Mouse (Mus musculus) testis, postnatal 10 days (tissue): Measurements from ENCODE around the gene Tapbpl.
"Not testable (repeated sequence)": the region's sequence is repeated elsewhere in the genome, so short reads cannot be mapped to it uniquely, and the experiment has no call there.

Source experiments
- DNase-seq: peaks from one replicate; pipeline ENCODE4 v3.0.0; 2021; ENCODE audit warnings: low spot score

The Tapbpl gene

DNA sequence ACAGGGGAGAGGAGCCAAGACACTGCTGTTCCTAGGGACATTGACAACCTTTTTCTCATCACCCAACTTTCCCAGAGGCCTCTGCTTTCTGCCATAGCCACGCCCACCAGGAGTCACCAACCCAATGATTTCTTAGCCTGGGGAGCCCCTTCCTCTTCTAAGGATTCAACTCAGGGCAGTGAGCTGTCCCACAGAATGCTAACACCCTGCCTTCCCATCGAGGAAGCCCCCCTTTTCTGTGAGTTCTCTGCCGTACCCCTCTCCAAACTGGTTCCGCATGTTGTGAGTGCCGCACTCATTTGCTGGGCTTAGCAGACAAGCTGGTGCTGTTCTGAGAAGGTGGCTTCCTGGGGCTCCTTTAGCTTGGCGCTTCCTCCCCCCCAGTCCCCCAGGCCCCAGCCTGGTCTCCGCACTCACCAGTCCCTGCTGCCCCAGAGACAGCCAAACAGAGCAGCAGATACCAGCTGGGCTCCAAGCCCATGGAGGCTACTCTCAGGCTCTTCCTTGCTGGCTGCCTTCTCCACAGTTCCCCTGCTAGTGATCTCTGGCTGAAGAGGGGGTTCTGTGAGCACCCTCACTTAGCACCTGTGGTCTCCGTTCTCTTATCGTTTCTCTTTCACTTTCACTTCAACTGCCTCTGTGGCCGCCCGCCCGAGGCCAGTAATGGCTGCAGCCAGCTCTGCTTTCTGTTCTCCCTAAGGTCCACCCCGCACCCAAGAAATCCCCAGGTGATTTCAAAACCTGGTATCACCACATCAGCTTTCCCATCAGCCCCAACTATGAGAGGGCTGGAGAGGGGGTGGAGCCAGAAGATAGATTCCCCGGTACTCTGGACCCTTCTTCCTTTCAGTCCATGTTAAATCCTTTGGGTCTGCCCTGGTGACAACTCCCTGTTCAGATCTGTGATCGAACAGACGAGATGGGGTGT lies at the start of gene Tapbpl:
TSS of gene Tapbpl (minus strand) at position 744 of the 928 bp plus-strand sequence.
- DNase-seq, result peak; percentile 78

DNA sequence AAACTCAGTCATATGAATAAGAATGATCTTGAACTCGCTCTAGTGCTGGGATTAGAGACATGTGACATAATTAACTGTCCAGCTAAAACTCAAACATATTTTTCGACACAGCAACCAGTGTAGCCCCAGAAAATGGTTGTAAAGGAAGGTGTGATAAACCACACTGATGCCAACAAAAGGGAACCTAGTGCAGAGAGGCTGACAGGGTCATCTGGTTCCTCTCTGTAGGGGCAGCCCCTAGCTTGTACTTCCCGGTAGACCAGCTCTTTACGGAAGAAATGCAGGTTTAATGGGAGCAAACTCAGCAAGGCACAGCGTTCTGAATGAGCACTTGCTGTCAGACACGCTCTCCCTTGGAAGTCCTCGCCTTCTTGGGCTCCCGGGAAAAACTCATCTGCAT lies 48.1 kb upstream of the Tapbpl start:
- DNase-seq, result no peak

DNA sequence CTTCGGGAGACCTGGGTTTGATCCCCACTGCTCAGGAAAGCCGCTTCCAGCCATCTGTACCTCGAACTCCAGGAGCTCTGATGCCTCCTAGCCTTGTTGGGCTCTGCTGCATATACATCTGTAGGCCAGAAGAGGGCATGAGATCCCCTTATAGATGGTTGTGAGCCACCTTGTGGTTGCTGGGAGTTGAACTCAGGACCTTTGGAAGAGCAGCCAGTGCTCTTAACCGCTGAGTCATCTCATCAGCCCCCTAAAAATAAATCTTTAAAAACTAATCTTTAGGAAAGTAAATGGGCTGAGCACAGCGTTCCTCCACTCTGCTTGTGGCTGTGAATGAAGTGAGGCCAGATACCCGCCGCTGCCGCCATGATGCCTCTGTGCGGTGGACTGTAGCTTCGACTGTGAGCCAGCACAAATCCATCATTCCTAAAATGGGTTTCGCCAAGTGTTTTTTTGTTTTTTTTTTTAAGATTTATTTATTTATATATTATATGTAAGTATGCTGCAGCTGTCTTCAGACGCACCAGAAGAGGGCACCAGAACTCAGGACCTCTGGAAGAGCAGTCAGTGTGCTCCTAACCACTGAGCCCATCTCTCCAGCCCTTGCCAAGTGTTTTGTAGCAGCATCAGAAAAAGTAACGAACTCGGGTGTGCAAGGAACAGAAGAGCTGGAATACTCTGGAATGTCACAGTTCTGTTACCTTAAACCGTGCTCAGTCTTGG lies 43.3 kb upstream of the Tapbpl start:
- peak; percentile 65 for DNase-seq

GRCm38 (mm10) chr6:125272228-125272785 lies 40.6 kb upstream of the Tapbpl start:
- no peak for DNase-seq

GRCm38 (mm10) chr6:125271455-125272227 lies 40.0 kb upstream of the Tapbpl start:
- peak; percentile 94 for DNase-seq

- no peak for DNase-seq
Measured at GRCm38 (mm10) chr6:125268799-125269198, 37.1 kb upstream of the Tapbpl start.

DNA sequence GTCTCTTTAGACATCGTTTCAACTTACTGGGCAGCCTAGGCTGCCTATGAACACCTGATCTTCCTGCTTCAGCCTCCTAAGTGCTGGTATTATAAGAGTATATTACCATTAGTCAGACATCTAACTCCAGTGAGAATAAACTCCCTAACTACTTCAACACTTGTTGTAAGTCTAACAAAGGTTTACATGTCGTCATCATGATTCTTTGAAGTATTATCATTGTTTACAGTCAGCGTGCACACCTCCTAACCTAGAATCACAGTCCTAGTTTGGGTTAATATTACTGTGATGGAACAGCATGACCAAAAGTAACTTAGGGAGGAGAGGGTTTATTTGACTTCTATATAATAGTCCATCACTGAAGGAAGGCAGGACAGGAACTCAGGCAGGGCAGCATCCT lies 35.8 kb upstream of the Tapbpl start:
- DNase-seq, result no peak

DNA sequence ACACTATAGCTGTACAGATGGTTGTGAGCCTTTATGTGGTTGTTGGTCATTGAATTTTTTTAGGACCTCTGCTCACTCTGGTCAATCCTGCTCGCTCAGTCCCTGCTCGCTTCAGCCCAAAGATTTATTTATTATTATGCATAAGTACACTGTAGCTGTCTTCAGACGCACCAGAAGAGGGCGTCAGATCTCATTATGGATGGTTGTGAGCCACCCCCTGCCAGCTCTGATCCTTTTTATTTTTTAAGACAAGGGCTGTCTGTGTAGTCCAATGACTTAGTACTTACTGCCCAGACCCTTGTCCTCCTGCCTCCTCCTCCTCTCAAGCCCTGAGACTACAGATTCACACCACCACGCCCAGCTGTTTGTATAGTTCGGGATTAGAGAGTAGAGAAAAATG lies 34.9 kb upstream of the Tapbpl start:
- not testable (repeated sequence) for DNase-seq

DNA sequence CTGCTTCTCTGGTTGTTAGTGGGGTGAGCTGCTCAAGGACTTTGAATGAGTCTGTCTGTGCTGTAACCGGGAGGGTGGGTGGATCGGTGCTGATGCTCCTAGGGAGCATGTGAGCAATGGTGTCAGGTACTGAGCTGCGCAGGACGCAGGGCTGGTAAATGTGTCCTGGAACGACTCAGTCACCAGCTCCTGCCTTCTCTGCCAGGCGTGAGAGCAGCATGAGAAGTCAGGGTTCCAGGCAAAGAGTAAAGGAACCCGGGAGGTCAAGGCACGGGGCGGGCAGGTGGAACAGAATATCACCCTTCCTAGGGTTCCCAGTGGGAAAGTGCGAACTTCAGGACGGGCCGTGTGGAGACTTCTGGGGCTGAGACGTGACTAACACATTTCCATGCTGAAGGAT lies 34.4 kb upstream of the Tapbpl start:
- DNase-seq, result no peak

- no peak for DNase-seq
Measured at GRCm38 (mm10) chr6:125265239-125265638, 33.6 kb upstream of the Tapbpl start.

- DNase-seq, result no peak
Measured at GRCm38 (mm10) chr6:125264219-125264618, 32.6 kb upstream of the Tapbpl start.

DNA sequence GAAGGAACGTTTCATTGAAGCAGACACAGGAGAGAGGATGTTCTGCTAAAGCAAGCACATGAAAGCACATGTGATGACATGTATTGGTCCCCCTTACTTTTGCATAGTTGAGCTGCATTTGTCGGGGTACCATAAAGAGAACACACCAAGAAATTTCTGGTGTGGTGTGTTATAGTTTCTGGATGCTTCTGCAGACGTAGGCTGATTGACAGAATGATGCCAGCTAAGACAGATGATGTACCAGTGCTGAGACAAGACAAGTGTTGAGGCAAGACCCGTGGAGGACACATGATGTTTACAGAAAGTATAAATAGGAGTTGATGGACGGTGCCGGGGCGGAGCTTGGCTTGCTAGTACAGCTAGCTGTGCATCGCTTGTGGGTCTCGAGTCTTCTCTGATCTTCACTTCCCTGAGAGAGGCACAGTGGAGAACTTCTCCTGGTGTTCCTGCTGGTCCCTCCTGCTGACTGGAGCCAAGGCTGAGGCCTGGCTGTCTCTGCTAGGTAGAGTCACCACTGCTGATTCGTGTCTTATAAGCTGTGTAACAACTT lies 28.4 kb upstream of the Tapbpl start:
- DNase-seq, result no peak

DNA sequence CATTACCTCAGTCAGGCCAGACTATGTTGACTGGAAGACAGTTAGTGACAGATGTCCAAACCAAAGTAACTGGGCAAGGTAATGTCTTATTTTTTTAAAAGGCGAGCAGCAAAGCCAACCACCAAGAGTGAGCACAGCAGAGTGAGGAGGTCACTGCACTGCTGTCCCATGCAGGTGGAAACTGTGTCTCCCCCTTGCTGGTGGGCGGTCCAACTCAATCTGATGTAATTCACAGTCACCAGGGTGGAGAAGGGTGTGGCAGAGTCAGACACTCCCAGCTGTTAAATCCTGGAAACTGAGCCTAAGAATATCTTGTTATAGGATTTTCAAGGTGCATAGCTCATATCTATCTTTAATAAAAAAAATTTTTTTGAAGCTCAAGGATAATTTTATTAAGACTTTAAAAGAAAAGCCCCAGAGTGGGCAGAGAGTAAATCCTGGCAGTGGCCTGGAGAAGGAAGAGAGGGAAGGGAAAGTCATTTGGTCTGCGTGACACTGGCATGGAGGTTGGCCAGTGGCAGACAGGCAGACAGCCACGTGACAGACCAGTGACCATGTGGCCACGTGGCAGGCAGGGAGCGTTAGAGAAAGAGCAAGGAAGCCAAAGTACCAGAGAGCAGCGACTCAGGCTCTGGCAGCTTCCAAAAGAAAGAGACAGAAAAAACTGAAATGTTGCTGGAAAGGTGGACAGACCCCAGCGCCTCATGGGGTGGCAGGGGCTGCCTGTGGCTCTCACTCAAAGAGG lies 24.7 kb upstream of the Tapbpl start:
- DNase-seq, result no peak

- no peak for DNase-seq
Measured at GRCm38 (mm10) chr6:125255516-125256044, 23.9 kb upstream of the Tapbpl start.

DNA sequence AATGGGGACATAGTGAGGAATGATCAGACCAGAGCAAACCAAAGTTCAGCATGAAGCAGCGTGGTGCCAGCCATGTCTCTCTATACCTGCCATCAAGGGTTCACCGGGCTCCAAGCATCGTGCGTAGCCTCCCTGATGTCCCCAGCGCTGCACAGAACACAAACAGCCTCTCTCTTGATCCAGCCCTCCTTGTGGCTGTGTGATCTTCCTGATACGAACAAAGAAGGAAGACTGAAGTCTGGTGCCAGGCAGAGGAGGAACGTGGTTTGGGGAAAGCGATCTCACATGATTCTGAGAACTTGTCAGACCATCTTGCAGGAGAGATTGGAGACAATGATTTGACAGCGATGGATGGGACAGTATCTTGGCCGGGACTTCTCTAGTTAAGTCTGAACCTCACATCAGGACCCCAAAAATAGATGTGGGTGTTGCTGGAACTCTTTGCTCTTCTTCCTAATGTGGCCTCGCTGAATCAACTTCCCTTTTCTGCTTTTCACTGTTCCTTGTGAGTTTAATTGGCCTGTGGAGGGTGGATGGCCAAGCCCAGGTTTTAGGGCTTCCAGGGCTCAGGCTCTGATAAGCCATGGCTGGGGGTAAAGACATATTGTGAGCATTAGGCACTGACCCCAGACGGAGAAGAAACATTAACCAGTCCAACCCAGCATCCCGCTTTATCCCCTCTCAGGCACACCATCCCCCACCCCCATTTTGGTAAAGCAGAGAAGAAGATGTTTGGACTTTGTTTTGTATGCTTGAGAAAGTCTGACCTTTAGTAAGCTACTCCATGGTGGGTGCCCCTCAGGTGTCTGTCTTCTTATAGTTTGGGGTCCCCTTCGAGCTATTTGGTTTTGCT lies 22.4 kb upstream of the Tapbpl start:
- no peak for DNase-seq

DNA sequence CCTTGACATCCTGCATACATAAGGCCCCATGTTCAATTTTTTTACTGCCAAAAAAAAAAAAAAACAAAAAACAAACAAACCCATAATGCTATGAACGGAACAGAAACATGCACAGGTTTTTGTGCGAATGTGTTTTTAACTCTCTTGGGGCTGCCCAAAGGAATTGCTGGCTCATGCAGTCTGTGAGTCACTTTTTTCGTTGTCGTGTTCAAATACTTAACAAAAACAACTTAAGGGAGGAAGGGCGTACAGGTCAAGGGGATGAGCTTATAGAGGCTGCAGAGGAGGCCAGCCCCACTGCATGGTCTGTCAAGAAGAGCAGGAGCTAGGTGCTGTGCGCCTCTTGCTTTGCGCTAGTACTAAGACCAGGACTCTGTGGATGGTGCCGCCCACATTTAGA lies 21.1 kb upstream of the Tapbpl start:
- DNase-seq, result no peak

- DNase-seq, result no peak
Measured at GRCm38 (mm10) chr6:125252285-125252684, 20.6 kb upstream of the Tapbpl start.

GRCm38 (mm10) chr6:125244551-125244950 lies 12.9 kb upstream of the Tapbpl start:
- DNase-seq, result no peak

DNA sequence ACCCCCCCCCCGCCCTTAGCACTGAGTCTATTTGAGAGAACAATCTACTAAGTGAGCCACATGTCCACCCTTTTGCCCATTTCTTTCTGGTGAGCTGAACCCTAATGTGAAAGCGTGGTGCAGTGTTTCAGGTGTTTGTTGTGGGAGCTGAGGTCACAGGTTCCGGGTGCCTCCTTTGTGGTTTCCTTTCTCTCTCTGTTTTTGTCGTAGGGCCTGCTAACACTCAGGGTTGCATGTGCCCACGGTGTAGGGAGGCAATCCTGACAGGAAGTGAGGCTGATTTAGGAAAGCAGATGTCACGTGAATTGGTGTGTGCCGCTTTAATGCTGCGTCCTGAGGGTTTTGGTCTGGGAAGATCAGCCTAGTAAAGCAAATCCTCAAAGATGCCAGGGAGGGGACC lies 9.9 kb upstream of the Tapbpl start:
- DNase-seq, result no peak

GRCm38 (mm10) chr6:125240617-125241016 lies 9.0 kb upstream of the Tapbpl start:
- DNase-seq, result no peak
